Mouse (Mus musculus): Measurements from ENCODE around the gene Des.

DNA sequence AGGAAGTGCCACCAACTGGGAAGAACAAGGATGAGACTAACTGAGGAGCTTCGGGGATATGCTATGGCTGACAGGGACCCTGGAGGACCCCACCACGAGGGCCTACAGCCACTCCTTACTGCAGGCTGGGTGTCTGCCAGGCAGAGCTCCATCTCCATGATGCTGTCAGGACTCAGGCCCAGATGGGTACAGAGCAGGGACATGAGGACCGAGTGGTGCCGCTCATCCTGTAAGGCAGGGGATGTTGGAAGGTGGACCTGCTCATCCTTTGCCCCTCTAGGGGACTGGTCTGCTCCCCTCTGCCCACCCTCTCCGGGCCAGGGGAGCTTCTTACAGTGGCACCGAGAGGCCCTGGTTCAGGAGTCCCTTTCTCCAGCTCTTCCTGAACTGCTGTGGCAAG lies 45.1 kb upstream of the Des start:
- TF ChIP-seq CTCF (IDR thresholded peaks at IDR 0.05 in 2 of 3, conservative IDR thresholded peaks at IDR 0.05 in 1 of 3; ENCODE audit: control insufficient read depth in 1 of 3, insufficient read depth in 1 of 3, low read depth in 2 of 3, low read length in 3 of 3, poor library complexity in 1 of 3, severe bottlenecking in 1 of 3) (no peak), POLR2AphosphoS5 (IDR thresholded peaks at IDR 0.05; ENCODE audit: borderline replicate concordance, low read depth, low read length) (no peak), NELFE (IDR thresholded peaks at IDR 0.05; ENCODE audit: low read depth, low read length) (no peak), POLR2A (IDR thresholded peaks at IDR 0.05; ENCODE audit: control insufficient read depth in 1 of 2, insufficient read depth in 1 of 2, low read depth in 1 of 2, low read length in 2 of 2, poor library complexity in 1 of 2) (no peak), HCFC1 (IDR thresholded peaks at IDR 0.05; ENCODE audit: low read depth, low read length) (no peak)
